Mouse (Mus musculus) liver, embryonic 14.5 days (tissue): ENCODE data around the gene Prrx2.

ENCODE experiments used
- CTCF ChIP-seq: IDR thresholded peaks from 2 replicates; pipeline ENCODE4 v1.5.1; 2016; ENCODE audit warnings: antibody characterized with exemption, low read depth, control low read depth
- EP300 ChIP-seq: IDR thresholded peaks from 2 replicates; pipeline ENCODE4 v1.6.1; 2016; ENCODE audit warnings: antibody characterized with exemption, low read depth

- TF ChIP-seq EP300 (no peak), CTCF (no peak)
These were observed 38.4 kb upstream of the Prrx2 start for GRCm38 (mm10) chr2:30796382-30796781.
